Mouse (Mus musculus): Measurements from ENCODE around the gene Efcab6. TPM values are rescaled to one million over a fixed set of nuclear protein-coding genes. Genes with fewer than 3 reads are reported as not detected.

Efcab6 gene
- total and polyA plus RNA-seq, 3 experiments: not detected

DNA sequence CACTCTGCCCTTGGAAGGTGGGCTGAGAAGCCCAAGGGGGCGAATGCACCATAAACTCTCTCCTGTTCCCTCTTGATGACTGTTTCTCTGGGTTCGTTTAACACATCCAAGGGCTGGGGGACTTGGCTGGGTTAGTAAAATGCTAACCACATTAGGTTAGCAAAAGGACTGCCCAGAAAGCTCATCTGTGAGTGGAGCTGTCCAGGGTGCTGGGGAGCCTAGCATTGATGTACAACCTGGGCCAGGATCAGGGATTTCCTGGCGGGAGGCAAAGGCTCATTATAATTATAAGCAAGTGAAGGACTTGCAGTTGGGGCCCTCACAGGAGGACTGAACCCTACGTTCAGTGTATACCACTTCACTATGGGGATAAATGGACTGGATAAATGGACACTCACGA, 185.3 kb downstream of the Efcab6 start:
- Histone ChIP-seq H3K79me2 (ENCODE audit: control insufficient read depth, insufficient read depth, low read length, poor library complexity) (no peaks in the 10 kb centered on the region), H3K9me3 (replicated peaks; ENCODE audit: insufficient read depth, low read length) (no peaks in the 10 kb centered on the region), H3K4me1 (ENCODE audit: control insufficient read depth in 1 of 2, insufficient read depth in 2 of 2, low read length in 2 of 2) (no peaks in the 10 kb centered on the region), H3K27ac (ENCODE audit: control insufficient read depth, low read depth, low read length) (no peak overlapping the region), H3K27me3 (ENCODE audit: control insufficient read depth in 1 of 2, insufficient read depth in 2 of 2, low read length in 2 of 2) (no peaks in the 10 kb centered on the region), H3K36me3 (ENCODE audit: control insufficient read depth in 1 of 2, insufficient read depth in 2 of 2, low read length in 2 of 2) (no peaks in the 10 kb centered on the region), H3K9ac (ENCODE audit: control insufficient read depth, low read depth, low read length, poor library complexity, severe bottlenecking) (no peak overlapping the region), H3K4me3 (ENCODE audit: control insufficient read depth in 1 of 2, insufficient read depth in 1 of 2, low read depth in 2 of 2, low read length in 2 of 2) (no peak overlapping the region)
- DNase-seq (ENCODE audit: low read depth, low spot score): peak; percentile 11
- no peak for TF ChIP-seq SMC3 (IDR thresholded peaks at IDR 0.05; ENCODE audit: low read depth, low read length)
- no peak for TF ChIP-seq ZMIZ1 (IDR thresholded peaks at IDR 0.05; ENCODE audit: low read depth, low read length)
- TF ChIP-seq ETS1 (IDR thresholded peaks at IDR 0.05; ENCODE audit: low read depth, low read length): no peak

DNA sequence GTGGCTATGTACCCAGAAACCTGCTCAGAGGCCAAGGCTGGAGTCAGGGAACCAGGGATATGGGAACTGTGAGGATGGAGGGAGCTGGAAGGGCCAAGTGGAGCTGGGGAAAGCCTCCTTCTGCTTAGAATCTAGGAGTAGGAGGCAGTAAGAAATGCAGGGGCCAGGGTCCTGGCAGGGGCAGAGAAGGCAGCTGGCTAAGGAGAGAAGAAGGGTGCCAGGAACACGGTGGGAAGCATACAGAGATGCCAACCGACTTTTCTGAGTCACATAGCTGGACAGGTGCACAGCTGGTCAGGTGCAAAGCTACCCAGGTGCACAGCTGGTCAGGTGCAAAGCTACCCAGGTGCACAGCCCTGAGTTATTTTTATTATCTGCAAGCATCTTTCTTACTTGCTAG, 187.3 kb downstream of the Efcab6 start:
- TF ChIP-seq POLR2AphosphoS2 (IDR thresholded peaks at IDR 0.05; ENCODE audit: low read length): no peak
- no peak for TF ChIP-seq MYC (IDR thresholded peaks at IDR 0.05; ENCODE audit: low read depth, low read length)
- no peak for TF ChIP-seq TCF12 (IDR thresholded peaks at IDR 0.05; ENCODE audit: low read depth, low read length)
- no peak for TF ChIP-seq RCOR1 (IDR thresholded peaks at IDR 0.05; ENCODE audit: low read depth, low read length)
- no peak for TF ChIP-seq POLR2A (IDR thresholded peaks at IDR 0.05; ENCODE audit: control insufficient read depth in 1 of 2, insufficient read depth in 1 of 2, low read depth in 1 of 2, low read length in 2 of 2, poor library complexity in 1 of 2)
- TF ChIP-seq GABPA (IDR thresholded peaks at IDR 0.05; ENCODE audit: low read depth, low read length): no peak
- no peak for TF ChIP-seq JUND (IDR thresholded peaks at IDR 0.05; ENCODE audit: low read depth, low read length)
- no peak for TF ChIP-seq RAD21 (IDR thresholded peaks at IDR 0.05; ENCODE audit: low read depth, low read length)
- TF ChIP-seq NRF1 (IDR thresholded peaks at IDR 0.05; ENCODE audit: insufficient read depth, low read depth, low read length, poor library complexity, severe bottlenecking): no peak
- TF ChIP-seq TBP (IDR thresholded peaks at IDR 0.05; ENCODE audit: low read depth, low read length): no peak
- no peak for TF ChIP-seq ETS1 (IDR thresholded peaks at IDR 0.05; ENCODE audit: low read depth, low read length)
- no peak for TF ChIP-seq POLR2AphosphoS5 (IDR thresholded peaks at IDR 0.05; ENCODE audit: borderline replicate concordance, low read depth, low read length)
- no peak for TF ChIP-seq ZNF384 (IDR thresholded peaks at IDR 0.05; ENCODE audit: low read depth, low read length)
- TF ChIP-seq MXI1 (IDR thresholded peaks at IDR 0.05; ENCODE audit: low read depth, low read length): no peak
- no peak for TF ChIP-seq MAZ (IDR thresholded peaks at IDR 0.05; ENCODE audit: low read depth, low read length)
- no peak for TF ChIP-seq CTCF (IDR thresholded peaks at IDR 0.05 in 2 of 3, conservative IDR thresholded peaks at IDR 0.05 in 1 of 3; ENCODE audit: control insufficient read depth in 1 of 3, insufficient read depth in 1 of 3, low read depth in 2 of 3, low read length in 3 of 3, poor library complexity in 1 of 3, severe bottlenecking in 1 of 3)
- no peak for TF ChIP-seq TAL1 (IDR thresholded peaks at IDR 0.05; ENCODE audit: low read length)
- no peak for TF ChIP-seq MYB (IDR thresholded peaks at IDR 0.05; ENCODE audit: low read depth, low read length)
- TF ChIP-seq NELFE (IDR thresholded peaks at IDR 0.05; ENCODE audit: low read depth, low read length): no peak
- no peak for TF ChIP-seq MAX (IDR thresholded peaks at IDR 0.05; ENCODE audit: low read length)
- Histone ChIP-seq H3K4me1 (ENCODE audit: control insufficient read depth in 1 of 2, insufficient read depth in 2 of 2, low read length in 2 of 2) (no peaks in the 10 kb centered on the region), H3K79me2 (ENCODE audit: control insufficient read depth, insufficient read depth, low read length, poor library complexity) (no peaks in the 10 kb centered on the region), H3K27ac (ENCODE audit: control insufficient read depth, low read depth, low read length) (no peak overlapping the region), H3K27me3 (ENCODE audit: control insufficient read depth in 1 of 2, insufficient read depth in 2 of 2, low read length in 2 of 2) (no peaks in the 10 kb centered on the region), H3K36me3 (ENCODE audit: control insufficient read depth in 1 of 2, insufficient read depth in 2 of 2, low read length in 2 of 2) (no peaks in the 10 kb centered on the region), H3K9me3 (replicated peaks; ENCODE audit: insufficient read depth, low read length) (no peaks in the 10 kb centered on the region), H3K9ac (ENCODE audit: control insufficient read depth, low read depth, low read length, poor library complexity, severe bottlenecking) (no peak overlapping the region), H3K4me3 (ENCODE audit: control insufficient read depth in 1 of 2, insufficient read depth in 1 of 2, low read depth in 2 of 2, low read length in 2 of 2) (no peak overlapping the region)
- DNase-seq (ENCODE audit: low read depth, low spot score): no peak
